Mouse (Mus musculus): ENCODE data around the gene Vps25. TPM values are rescaled to one million over a fixed set of nuclear protein-coding genes. Genes with fewer than 3 reads are reported as not detected.

Gene Vps25
- total RNA-seq, 4 experiments from 2014 or later = 109 to 120 (median 113) TPM

DNA sequence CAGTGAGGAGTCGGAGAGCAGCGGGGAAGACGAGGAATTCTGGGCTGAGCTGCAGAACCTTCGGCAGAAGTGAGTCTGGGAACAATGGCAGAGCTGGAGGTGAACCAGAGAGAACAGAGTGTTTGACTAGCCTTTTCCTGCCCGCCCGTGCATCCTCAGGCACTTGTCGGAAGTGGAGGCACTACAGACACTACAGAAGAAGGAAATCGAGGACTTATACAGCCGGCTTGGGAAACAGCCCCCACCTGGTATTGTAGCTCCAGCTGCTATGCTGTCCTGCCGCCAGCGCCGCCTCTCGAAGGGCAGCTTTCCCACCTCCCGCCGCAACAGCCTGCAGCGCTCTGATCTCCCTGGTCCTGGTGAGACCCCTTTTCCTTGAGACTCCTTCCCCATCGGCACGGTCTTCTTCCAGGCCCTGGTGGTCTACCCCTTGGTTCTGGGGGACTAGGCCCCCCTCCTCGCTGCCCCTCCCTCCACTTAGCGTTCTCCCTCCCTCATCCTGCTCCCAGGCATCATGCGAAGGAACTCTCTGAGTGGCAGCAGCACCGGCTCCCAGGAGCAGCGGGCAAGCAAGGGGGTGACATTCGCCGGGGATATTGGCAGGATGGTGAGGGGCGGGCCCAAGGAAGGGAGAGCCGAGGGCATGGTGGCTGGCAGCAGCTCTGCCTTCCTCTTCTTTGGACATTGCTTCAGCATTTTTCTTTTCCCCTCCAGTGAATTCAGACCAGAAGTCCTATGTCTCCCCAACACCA lies 23.0 kb downstream of the Vps25 start:
- no peak for DNase-seq

- no peak for DNase-seq
These were observed 24.1 kb downstream of the Vps25 start for GRCm38 (mm10) chr11:101277381-101278222.

DNA sequence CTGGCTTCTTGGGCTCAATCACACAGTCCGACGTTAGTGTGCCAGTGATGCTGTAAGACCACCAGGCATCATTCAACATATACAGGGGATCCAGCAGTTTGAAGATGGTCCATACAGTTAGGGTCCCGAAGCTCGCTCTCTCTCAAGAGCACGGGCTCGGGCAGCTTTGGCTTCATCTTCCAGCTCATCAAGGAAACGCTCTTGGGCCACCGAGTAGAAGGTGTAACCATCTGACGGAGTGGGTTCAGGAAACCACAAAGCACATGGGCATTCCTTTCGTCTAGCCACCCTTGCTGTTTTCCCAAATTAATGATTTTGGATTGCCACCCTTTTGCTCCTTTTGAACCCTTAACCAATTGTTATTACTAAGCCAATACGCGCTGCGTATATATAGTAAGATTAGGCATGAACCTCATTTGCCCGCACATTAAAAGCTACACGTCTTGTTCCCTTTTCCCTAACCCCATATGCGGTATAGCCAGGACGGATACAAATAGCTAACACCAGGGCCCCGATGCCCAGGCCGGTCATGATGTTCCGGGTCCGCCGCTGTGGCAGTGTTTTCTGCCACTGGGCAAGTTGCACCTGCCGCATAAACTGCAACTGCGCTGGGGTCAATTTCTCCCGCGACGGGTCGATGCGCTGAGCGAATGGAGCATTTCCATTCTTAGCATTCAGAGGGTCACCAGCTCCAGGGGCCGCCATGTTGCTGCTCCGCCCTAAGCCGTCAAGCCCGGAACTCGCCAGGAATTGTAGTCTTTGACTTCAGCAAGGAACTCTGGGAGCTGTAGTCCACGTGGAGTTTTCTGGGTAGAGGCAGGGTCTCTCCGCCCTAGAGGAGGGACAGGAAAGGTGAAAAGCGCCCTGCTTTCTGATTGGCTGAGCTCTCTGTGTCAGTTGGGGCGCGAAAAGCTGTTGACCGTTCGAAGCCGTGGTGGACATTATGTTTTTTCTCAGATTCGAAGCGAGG lies 25.0 kb downstream of the Vps25 start, which contains the start of the genes Cntd1 and Coa3:
Gene Cntd1 (plus strand): TSS at position 790 of the 970 bp plus-strand sequence.
Gene Coa3 (minus strand): TSS at position 892 of the 970 bp plus-strand sequence.
- DNase-seq = peak; percentile 77

GRCm38 (mm10) chr11:101279193-101279569 lies 25.7 kb downstream of the Vps25 start:
- no peak for DNase-seq

DNA sequence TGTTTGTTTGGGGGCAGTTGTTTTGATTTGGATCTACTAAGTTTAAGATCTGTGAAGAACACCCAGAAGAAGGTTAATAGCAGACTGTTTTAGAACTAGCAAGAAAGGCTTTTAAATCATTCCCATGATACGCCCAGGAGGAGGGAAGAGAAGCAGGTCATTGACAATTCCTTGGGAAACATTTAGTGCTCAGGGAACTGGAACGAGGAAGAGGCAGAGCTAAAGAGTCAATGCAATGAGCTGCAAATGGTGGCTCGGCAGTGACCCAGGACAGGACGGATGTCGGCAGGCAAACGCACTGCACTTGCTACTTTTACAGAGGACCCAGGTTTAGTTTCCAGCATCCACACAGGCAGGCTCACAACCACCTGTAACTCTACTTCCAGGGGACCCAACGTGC lies 27.3 kb downstream of the Vps25 start:
- no peak for DNase-seq

- no peak for DNase-seq
These were observed 29.4 kb downstream of the Vps25 start for GRCm38 (mm10) chr11:101282896-101283295.

DNA sequence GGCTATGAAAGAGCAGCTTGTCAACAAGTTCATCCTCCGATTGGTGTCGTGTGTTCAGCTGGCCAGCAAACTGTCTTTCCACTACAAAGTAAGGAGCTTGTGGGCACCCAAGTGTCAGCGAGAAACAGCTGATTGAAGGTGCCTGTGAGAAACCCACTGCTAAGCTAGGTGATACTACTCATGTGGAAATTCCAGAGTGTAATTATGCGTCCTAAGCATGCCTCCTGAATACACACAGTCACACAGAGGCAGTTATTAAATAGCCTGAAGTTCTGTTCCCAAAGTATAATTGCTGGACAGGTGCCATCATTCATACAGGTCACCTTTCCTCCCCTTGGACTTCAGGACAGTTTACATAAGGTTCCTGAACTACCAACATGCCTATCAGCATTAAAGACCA lies 30.3 kb downstream of the Vps25 start:
- DNase-seq = no peak

DNA sequence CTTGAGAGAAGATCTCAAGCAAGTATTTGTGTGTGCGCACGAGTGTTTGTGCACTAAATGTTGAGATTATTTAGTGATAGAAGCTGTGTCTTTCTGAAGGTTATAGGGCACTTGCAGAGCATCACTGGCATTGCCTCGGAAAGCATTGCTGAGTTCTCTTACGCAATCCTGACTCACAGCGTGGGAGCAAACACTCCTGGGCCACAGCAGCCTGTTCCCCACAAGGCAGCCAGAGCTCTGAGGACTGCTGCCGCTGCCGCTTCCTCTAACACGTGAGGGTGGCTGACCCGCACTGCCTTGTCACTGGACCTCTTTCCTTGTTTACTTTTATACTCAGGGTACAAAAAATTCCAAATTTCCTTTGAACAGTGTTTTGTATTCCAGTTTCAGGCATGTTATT lies 33.8 kb downstream of the Vps25 start:
- DNase-seq = peak; percentile 60

DNA sequence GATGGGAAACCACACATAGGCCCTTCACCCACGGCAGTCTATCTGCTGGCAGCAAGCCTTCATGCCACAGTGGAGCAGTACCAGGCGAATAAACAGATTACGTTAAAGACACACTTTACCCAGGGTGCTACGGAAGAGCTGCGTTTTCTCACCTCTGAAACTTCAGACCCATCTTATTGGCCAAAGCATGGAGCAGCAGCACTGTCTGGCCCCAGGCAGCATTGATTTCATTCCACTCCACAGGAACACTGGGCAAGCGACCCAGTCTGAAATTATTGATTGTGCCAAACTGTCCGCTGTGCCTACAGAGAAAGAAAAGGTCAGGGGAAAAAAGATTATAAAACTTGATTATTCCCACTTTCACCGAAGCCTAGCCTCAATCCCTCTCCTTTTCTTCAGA lies 37.7 kb downstream of the Vps25 start:
- DNase-seq = no peak

DNA sequence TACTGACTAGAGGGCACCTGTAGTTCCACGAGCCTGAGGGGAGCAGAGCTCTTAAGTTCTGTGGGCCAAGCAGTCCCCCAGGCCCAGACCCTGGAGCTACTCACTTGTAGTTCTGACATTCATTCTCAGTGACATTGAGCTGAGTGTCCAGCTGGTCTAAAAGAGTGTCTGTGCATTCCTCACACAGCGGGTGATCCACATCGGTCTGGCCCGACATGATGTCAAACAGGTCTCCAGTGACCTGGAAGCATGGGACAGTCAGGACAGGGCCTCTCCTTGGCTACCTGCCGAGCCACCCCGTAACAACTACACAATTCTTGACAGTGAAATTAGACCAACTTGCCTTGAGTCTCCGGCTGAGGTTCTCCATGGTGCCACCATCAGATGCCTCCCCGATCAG lies 41.7 kb downstream of the Vps25 start:
- no peak for DNase-seq

- DNase-seq = no peak
These were observed 47.4 kb downstream of the Vps25 start for GRCm38 (mm10) chr11:101300881-101301280.

- no peak for DNase-seq
These were observed 47.9 kb downstream of the Vps25 start for GRCm38 (mm10) chr11:101301299-101302003.

DNA sequence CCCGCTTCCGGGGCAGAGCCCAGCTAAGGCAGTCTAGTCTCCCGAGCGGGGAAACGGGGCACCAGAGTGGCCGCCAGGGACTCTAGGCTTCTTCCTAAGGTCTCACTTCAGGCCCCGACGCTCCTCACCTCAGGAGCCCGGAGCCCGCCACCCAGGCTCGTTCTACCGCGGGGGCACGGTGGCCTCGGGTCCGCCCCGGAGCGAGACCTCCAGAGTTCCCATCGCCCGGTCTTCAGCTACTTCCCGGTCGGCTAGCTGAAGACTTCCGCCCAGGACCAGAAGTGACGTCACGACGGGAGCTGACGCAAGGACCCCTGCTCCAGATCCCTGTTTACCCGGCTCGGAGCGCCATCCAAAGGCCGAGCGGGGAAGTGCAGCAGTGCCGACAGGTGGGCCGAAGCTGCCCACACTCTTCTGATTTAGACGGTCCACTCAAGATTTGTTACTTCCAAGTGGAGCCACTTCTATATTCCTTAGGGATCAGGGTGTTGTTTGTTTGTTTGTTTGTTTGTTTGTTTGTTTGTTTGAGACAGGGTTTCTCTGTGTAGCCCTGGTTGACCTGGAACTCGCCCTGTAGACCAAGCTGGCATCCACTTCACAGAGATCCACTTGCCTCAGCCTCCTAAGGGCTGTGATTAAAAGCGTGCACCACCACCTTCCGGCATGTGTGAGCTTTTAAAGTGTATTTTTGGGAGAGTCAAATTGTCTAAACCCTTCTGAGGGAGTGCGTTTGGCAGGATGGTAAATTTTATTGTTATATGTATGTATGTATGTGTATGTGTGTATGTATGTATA lies 48.7 kb downstream of the Vps25 start, which contains the start of gene Becn1:
Gene Becn1 (minus strand): TSS at position 283 of the 795 bp plus-strand sequence.
- peak; percentile 92 for DNase-seq

DNA sequence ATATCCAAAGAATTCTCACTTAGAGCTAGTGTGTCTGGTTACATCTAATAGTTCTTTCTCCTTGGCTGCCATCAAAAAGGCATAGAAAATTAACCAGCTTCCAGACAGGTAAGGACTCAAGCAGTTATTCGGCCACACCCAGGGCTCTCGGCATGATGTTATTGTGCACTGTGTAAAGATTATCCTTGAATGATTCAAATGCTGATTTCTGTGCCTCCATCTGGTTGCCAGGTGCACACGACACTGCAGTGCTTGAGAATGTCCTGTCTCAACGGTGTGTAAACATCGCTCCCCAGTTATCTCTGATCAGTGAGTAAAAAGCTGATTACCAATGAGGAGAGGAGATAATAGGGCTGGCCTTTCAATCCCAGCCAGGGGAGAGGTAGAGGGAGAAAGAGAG lies 54.2 kb downstream of the Vps25 start:
- no peak for DNase-seq

Other genes starting within 250 kb of the Vps25 start
- 100 to 1,000 TPM; 155 to 222 (median 186) TPM for gene Atp6v0a1, start 244.3 kb upstream of the Vps25 start, total RNA-seq (2022)
- 10 to 100 TPM; 45.3 to 51.8 (median 49.6) TPM for gene Naglu, start 183.7 kb upstream of the Vps25 start, total RNA-seq (2022)
- gene Hsd17b1, start 175.3 kb upstream of the Vps25 start, total RNA-seq (2022) = 1 to 10 TPM; 1.7 to 2.4 (median 2.0) TPM
- 100 to 1,000 TPM in 2 of 4 experiments, 10 to 100 TPM in 2; 70.8 to 104 (median 89.9) TPM for gene Coasy, start 171.1 kb upstream of the Vps25 start, total RNA-seq (2022)
- gene Mlx, start 166.4 kb upstream of the Vps25 start, total RNA-seq (2022) = 10 to 100 TPM; 38.1 to 69.0 (median 47.6) TPM
- 1 to 10 TPM; 3.6 to 5.9 (median 4.2) TPM for gene Psmc3ip, start 158.3 kb upstream of the Vps25 start, total RNA-seq (2022)
- gene Retreg3, start 133.8 kb upstream of the Vps25 start, total RNA-seq (2022) = 10 to 100 TPM; 48.0 to 56.4 (median 50.8) TPM
- 10 to 100 TPM; 34.2 to 43.3 (median 36.8) TPM for gene Tubg1, start 133.8 kb upstream of the Vps25 start, total RNA-seq (2022)
- 10 to 100 TPM in 2 of 4 experiments, 1 to 10 TPM in 2; 6.1 to 11.1 (median 9.9) TPM for gene Tubg2, start 97.8 kb upstream of the Vps25 start, total RNA-seq (2022)
- gene Cntnap1, start 83.2 kb upstream of the Vps25 start, total RNA-seq (2022) = 1 to 10 TPM; 5.7 to 7.4 (median 6.4) TPM
- 10 to 100 TPM; 26.9 to 44.3 (median 30.4) TPM for gene Plekhh3, start 82.4 kb upstream of the Vps25 start, total RNA-seq (2022)
- under 1 TPM; 0.15 to 0.70 (median 0.36) TPM for gene Ccr10, start 78.3 kb upstream of the Vps25 start, total RNA-seq (2022)
- 10 to 100 TPM; 39.9 to 59.3 (median 47.7) TPM for gene Ezh1, start 27.2 kb upstream of the Vps25 start, total RNA-seq (2022)
- gene Ramp2, start 7.7 kb upstream of the Vps25 start, total RNA-seq (2022) = 10 to 100 TPM; 26.3 to 56.5 (median 40.7) TPM
- 1 to 10 TPM; 2.8 to 6.7 (median 4.9) TPM for gene Wnk4, start 6.9 kb downstream of the Vps25 start, total RNA-seq (2022)
- under 1 TPM; 0.40 to 0.62 (median 0.57) TPM for gene Cntd1, start 25.3 kb downstream of the Vps25 start, total RNA-seq (2022)
- gene Coa3, start 25.4 kb downstream of the Vps25 start, total RNA-seq (2022) = 10 to 100 TPM; 67.9 to 76.1 (median 74.4) TPM
- gene Becn1, start 48.6 kb downstream of the Vps25 start, total RNA-seq (2022) = 100 to 1,000 TPM; 161 to 204 (median 178) TPM
- 100 to 1,000 TPM; 120 to 143 (median 125) TPM for gene Psme3, start 62.5 kb downstream of the Vps25 start, total RNA-seq (2022)
- gene Aoc2, start 71.4 kb downstream of the Vps25 start, total RNA-seq (2022) = 1 to 10 TPM; 4.9 to 10.0 (median 6.8) TPM
- 100 to 1,000 TPM in 1 of 4 experiments, 10 to 100 TPM in 3; 22.9 to 107 (median 42.7) TPM for gene Aoc3, start 76.9 kb downstream of the Vps25 start, total RNA-seq (2022)
- 1 to 10 TPM; 2.7 to 5.1 (median 4.6) TPM for gene G6pc, start 113.9 kb downstream of the Vps25 start, total RNA-seq (2022)
- gene Aarsd1, start 163.9 kb downstream of the Vps25 start, total RNA-seq (2022) = 10 to 100 TPM; 33.7 to 41.1 (median 37.0) TPM
- 1 to 10 TPM; 1.7 to 8.4 (median 5.6) TPM for gene Gm27029, start 171.1 kb downstream of the Vps25 start, total RNA-seq (2022)
- 10 to 100 TPM; 31.4 to 37.4 (median 33.0) TPM for gene Rundc1, start 171.4 kb downstream of the Vps25 start, total RNA-seq (2022)
- gene Ptges3l, start 171.6 kb downstream of the Vps25 start, total RNA-seq (2022) = 1 to 10 TPM; 3.5 to 8.7 (median 6.0) TPM
- 10 to 100 TPM; 48.6 to 99.3 (median 63.5) TPM for gene Rpl27, start 188.6 kb downstream of the Vps25 start, total RNA-seq (2022)
- gene Ifi35, start 194.7 kb downstream of the Vps25 start, total RNA-seq (2022) = 10 to 100 TPM; 34.4 to 50.3 (median 46.5) TPM
- gene Rnd2, start 211.3 kb downstream of the Vps25 start, total RNA-seq (2022) = 10 to 100 TPM in 3 of 4 experiments, 1 to 10 TPM in 1; 9.2 to 23.8 (median 16.2) TPM
- gene Vat1, start 212.5 kb downstream of the Vps25 start, total RNA-seq (2022) = 100 to 1,000 TPM; 135 to 192 (median 171) TPM

Measured in adrenal gland, adult 8-10 months (tissue).